Mouse (Mus musculus) neutrophil, adult 59 days (primary cell): ENCODE data around the gene Rapgefl1. TPM values are rescaled to one million over a fixed set of nuclear protein-coding genes. Genes with fewer than 3 reads are reported as not detected.

Experiments
- total RNA-seq, 2 experiments: library from RNA; stranded (reverse); gene quantifications; 1 replicate in 1 of 2; 2 replicates in 1 of 2; pipeline ENCODE4 v1.2.4; 2023

Rapgefl1 gene
- total RNA-seq: under 1 TPM; 0.31 to 0.73 TPM

DNA sequence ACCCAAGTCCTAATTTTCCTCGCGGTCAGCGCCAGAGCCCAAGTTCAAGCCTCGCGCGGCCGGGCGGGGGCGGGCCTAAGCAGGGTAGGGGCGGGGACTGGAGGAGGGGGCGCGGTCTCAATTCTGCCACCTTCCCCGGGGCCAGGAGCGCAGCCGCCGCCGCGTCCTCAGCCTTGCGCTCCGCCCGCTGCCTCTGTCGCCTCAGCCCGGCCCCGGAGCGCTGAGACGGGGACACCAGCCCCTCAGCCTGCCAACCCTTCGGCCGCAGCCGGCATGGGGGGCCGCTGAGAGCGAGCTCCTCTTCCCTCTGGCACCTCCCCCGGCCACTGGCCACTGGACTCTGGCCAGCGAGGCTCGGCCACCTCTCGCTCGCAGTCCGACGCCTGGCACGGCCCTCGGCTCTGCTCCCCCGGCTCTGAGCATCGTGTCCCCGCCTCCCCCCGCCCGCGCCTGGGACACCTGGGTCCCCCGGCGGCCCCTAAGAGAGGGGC is at the start of gene Rapgefl1:
TSS of gene Rapgefl1 (plus strand) at position 135 of the 491 bp plus-strand sequence.

DNA sequence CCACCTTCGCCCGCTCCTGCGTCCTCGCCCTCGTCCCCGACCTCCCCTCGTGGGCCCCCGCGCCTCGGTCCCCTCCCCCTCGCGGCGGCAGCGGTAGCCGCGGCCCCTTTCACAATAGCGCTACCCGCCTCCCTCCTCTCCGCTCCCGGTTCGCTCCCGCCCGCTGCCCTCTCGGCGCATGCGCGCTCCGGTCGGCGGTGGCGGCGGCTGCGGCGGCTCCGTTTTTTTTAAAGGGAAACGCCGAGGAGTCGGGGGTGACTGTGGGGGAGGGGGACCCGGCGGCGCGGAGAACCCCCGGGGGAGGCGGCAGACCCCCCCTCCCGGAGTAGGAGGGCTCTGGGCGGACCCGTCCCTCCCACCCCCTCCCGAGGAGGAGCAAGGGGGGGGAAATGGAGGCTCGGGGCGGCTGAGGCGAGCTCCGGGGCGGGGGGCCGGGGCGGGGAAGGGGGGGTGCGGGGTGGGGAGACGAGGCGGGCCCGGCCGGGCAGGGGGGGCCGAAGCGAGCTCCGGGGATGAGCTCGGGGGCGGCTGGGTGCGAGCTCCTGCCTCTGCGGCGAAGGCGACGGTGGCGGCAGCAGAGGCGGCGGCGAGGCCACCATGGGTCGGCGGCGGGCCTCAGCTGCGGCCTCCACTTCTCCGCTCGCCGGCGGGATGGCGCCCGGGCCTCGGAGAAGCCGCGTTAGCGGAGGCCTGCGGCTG is 41.4 kb upstream of the Rapgefl1 start, which contains the start of gene Msl1:
TSS of gene Msl1 (plus strand) at position 502 of the 699 bp plus-strand sequence.

DNA sequence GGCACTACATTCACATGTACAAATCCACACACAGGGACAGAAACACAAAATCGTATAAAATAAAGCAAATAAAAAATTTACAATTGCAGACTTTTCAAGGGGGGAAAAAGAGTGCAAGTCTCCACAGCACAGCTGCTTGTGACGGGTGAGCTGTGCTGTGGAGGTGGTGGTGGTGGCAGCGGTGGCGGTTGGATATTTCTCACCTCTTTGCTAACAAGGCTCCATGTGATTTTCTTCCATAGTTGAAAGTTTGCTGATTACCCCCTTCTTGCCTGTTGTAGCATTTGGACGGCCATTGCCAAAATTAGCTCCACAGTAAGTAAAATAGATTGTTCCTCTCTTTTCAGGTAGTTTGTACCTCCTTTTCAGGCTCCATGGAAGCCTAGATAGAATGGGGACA is 32.0 kb upstream of the Rapgefl1 start, which contains the start of gene Casc3:
TSS of gene Casc3 (plus strand) at position 301 of the 400 bp plus-strand sequence.

DNA sequence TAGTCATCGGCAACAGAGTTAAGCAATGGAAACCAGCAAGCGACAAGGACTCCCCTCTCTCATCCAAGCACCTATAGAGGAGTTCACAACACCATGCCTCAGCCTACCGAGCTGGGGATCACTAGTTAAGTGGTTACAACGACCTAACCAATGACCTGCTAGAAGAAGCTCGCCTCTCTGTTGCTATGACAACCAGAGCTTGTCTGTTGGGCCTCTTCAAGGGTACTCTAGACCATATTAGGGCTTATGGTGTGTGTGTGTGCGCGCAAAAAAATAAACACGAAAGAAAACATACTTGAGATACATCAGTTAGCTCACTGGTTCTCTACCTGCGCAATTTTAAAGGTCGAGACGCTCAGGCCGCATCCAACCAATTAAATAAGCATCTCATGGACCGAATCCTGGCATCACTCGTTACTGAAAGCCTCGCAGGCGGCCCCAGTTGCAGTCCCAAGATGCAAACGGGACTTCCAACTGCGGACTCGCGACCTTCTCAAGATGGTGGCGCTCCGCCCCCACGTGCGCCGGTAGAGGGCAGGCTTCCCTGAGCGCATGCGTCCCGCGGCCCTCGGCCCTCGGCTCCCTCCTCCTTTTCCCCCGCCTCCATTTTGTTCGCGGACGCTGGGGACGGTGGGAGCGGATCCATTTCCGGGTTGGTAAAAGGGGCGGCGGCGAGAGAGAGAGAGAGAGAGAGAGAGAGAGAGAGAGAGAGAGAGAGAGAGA is 26.6 kb downstream of the Rapgefl1 start, which contains the start of gene Wipf2:
TSS of gene Wipf2 (plus strand) at position 611 of the 723 bp plus-strand sequence.

Other genes starting within 250 kb of the Rapgefl1 start
- 1 to 10 TPM; 6.7 to 8.2 TPM for gene Ormdl3, start 249.4 kb upstream of the Rapgefl1 start, total RNA-seq
- gene Lrrc3c, start 238.5 kb upstream of the Rapgefl1 start, total RNA-seq: not detected
- 10 to 100 TPM; 16.3 to 20.8 TPM for gene Gm12355, start 211.1 kb upstream of the Rapgefl1 start, total RNA-seq
- not detected for gene Gsdma3, start 210.4 kb upstream of the Rapgefl1 start, total RNA-seq
- gene Gsdma2, start 190.0 kb upstream of the Rapgefl1 start, total RNA-seq: not detected
- gene Gsdma, start 172.4 kb upstream of the Rapgefl1 start, total RNA-seq: not detected
- gene Psmd3, start 154.2 kb upstream of the Rapgefl1 start, total RNA-seq: 10 to 100 TPM; 45.5 to 48.4 TPM
- gene Csf3, start 135.5 kb upstream of the Rapgefl1 start, total RNA-seq: not detected
- gene Med24, start 107.3 kb upstream of the Rapgefl1 start, total RNA-seq: 10 to 100 TPM; 40.0 to 42.2 TPM
- 10 to 100 TPM; 22.0 to 23.9 TPM for gene Thra, start 96.1 kb upstream of the Rapgefl1 start, total RNA-seq
- 1 to 10 TPM; 2.1 to 4.7 TPM for gene Nr1d1, start 61.5 kb upstream of the Rapgefl1 start, total RNA-seq
- 100 to 1,000 TPM; 201 to 215 TPM for gene Msl1, start 41.3 kb upstream of the Rapgefl1 start, total RNA-seq
- gene Casc3, start 31.9 kb upstream of the Rapgefl1 start, total RNA-seq: 10 to 100 TPM; 57.8 to 63.3 TPM
- gene Wipf2, start 26.9 kb downstream of the Rapgefl1 start, total RNA-seq: 10 to 100 TPM; 31.3 to 34.5 TPM
- gene Cdc6, start 71.0 kb downstream of the Rapgefl1 start, total RNA-seq: 10 to 100 TPM; 20.3 to 28.8 TPM
- 100 to 1,000 TPM; 110 to 130 TPM for gene Rara, start 91.0 kb downstream of the Rapgefl1 start, total RNA-seq
- gene Gjd3, start 146.2 kb downstream of the Rapgefl1 start, total RNA-seq: not detected
- 100 to 1,000 TPM; 235 to 255 TPM for gene Top2a, start 187.4 kb downstream of the Rapgefl1 start, total RNA-seq
- 10 to 100 TPM; 45.3 to 52.7 TPM for gene Igfbp4, start 204.5 kb downstream of the Rapgefl1 start, total RNA-seq